Mouse (Mus musculus) heart, embryonic 14.5 days (tissue): ENCODE results near the gene Gstp3. TPM values are rescaled to one million over a fixed set of nuclear protein-coding genes. Genes with fewer than 3 reads are reported as not detected.

ENCODE experiments used
- polyA plus RNA-seq: library from polyadenylated mRNA; unstranded; fragments of >200 nt; fragmentation: Nextera tagmentation; extraction: Ambion mirVana; gene quantifications from 2 replicates; pipeline ENCODE4 v1.2.1, GENCODE M21; 2014

The Gstp3 gene
- polyA plus RNA-seq, 1 experiment from 2014 or later = not detected

Other genes starting within 250 kb of the Gstp3 start
- 25.5 and 27.2 TPM in 2 replicates for gene Chka, start 207.8 kb downstream of the Gstp3 start, polyA plus RNA-seq
- 16.1 and 17.1 TPM in 2 replicates for gene Tcirg1, start 152.4 kb downstream of the Gstp3 start, polyA plus RNA-seq
- gene Ndufs8, start 146.8 kb downstream of the Gstp3 start, polyA plus RNA-seq = 479 and 507 TPM in 2 replicates
- gene Aldh3b1, start 129.8 kb downstream of the Gstp3 start, polyA plus RNA-seq = 2.3 and 2.9 TPM in 2 replicates
- 11.2 and 14.5 TPM in 2 replicates for gene Unc93b1, start 124.4 kb downstream of the Gstp3 start, polyA plus RNA-seq
- gene Aldh3b3, start 100.9 kb downstream of the Gstp3 start, polyA plus RNA-seq = not detected in 2 replicates
- 0.09 and 0.18 TPM in 2 replicates for gene Aldh3b2, start 87.2 kb downstream of the Gstp3 start, polyA plus RNA-seq
- 13.1 and 14.5 TPM in 2 replicates for gene Acy3, start 73.0 kb downstream of the Gstp3 start, polyA plus RNA-seq
- not detected in 2 replicates for gene Tbx10, start 66.8 kb downstream of the Gstp3 start, polyA plus RNA-seq
- 73.2 and 74.1 TPM in 2 replicates for gene Nudt8, start 59.0 kb downstream of the Gstp3 start, polyA plus RNA-seq
- 4.3 and 4.6 TPM in 2 replicates for gene Gm49405, start 58.9 kb downstream of the Gstp3 start, polyA plus RNA-seq
- gene Doc2g, start 56.3 kb downstream of the Gstp3 start, polyA plus RNA-seq = 85.2 and 90.7 TPM in 2 replicates
- 552 and 561 TPM in 2 replicates for gene Ndufv1, start 46.8 kb downstream of the Gstp3 start, polyA plus RNA-seq
- 399 and 401 TPM in 2 replicates for gene Gstp1, start 21.6 kb downstream of the Gstp3 start, polyA plus RNA-seq
- gene Gstp2, start 13.5 kb downstream of the Gstp3 start, polyA plus RNA-seq = 8.0 and 10.3 TPM in 2 replicates
- not detected in 2 replicates for gene Cabp2, start 22.0 kb upstream of the Gstp3 start, polyA plus RNA-seq
- gene Cdk2ap2, start 37.6 kb upstream of the Gstp3 start, polyA plus RNA-seq = 62.5 and 63.8 TPM in 2 replicates
- 17.3 TPM in 2 replicates for gene Pitpnm1, start 40.4 kb upstream of the Gstp3 start, polyA plus RNA-seq
- 87.3 and 100 TPM in 2 replicates for gene Aip, start 66.3 kb upstream of the Gstp3 start, polyA plus RNA-seq
- not detected in 2 replicates for gene Gpr152, start 80.2 kb upstream of the Gstp3 start, polyA plus RNA-seq
- not detected in 2 replicates for gene Cabp4, start 84.5 kb upstream of the Gstp3 start, polyA plus RNA-seq
- gene Coro1b, start 89.0 kb upstream of the Gstp3 start, polyA plus RNA-seq = 117 and 122 TPM in 2 replicates
- gene Ptprcap, start 94.0 kb upstream of the Gstp3 start, polyA plus RNA-seq = 0.54 and 0.82 TPM in 2 replicates
- 31.4 and 34.4 TPM in 2 replicates for gene Rps6kb2, start 103.8 kb upstream of the Gstp3 start, polyA plus RNA-seq
- gene Carns1, start 115.9 kb upstream of the Gstp3 start, polyA plus RNA-seq = 6.5 and 8.7 TPM in 2 replicates
- gene Tbc1d10c, start 131.7 kb upstream of the Gstp3 start, polyA plus RNA-seq = 2.2 and 2.6 TPM in 2 replicates
- gene Ppp1ca, start 132.5 kb upstream of the Gstp3 start, polyA plus RNA-seq = 708 and 757 TPM in 2 replicates
- gene Rad9a, start 142.1 kb upstream of the Gstp3 start, polyA plus RNA-seq = 17.4 and 18.5 TPM in 2 replicates
- gene Clcf1, start 154.7 kb upstream of the Gstp3 start, polyA plus RNA-seq = 0.78 and 1.2 TPM in 2 replicates
- not detected in 2 replicates for gene AC109138.7, start 154.8 kb upstream of the Gstp3 start, polyA plus RNA-seq
- 20.9 and 26.8 TPM in 2 replicates for gene Pold4, start 172.3 kb upstream of the Gstp3 start, polyA plus RNA-seq
- gene Ssh3, start 209.6 kb upstream of the Gstp3 start, polyA plus RNA-seq = 7.6 and 8.0 TPM in 2 replicates
- gene Ankrd13d, start 223.6 kb upstream of the Gstp3 start, polyA plus RNA-seq = 1.1 and 1.4 TPM in 2 replicates
- 12.1 and 12.8 TPM in 2 replicates for gene Grk2, start 246.7 kb upstream of the Gstp3 start, polyA plus RNA-seq